ENCODE assay signal across 9 mouse cellular contexts in the genomic region with DNA sequence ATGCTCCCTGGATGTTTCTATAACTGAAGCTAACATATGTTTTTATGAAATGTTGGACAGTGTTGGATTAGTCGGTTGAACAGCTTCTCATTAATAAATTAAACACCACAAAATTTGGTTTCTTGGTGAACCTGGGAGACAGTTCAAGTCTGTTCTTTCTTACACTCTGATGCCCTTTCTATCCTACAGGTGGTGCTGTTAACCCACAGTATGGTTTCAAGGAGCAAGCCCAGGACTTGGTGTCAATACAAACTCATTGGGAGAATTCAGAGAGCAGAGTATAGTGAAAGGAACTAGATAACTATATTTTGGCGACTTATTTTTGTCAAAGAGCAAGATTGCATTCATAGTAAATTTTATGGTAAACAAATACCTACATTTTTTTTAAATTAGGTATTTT.
A peak's percentile ranks its signal among the peaks of the same experiment; 100 is the strongest.
DNase-seq lines count a peak whose midpoint lies in the region; ATAC-seq and TF ChIP-seq lines count a peak whose summit lies in the region.
"Had no signal": no experiment of that assay in that cellular context is flagged by ENCODE, and none has a peak within 500 bp of the region (broad histone marks: within the 10 kb centered on the region; RNA-seq: fewer than 3 reads in every experiment).

No protein-coding gene starts in this region.

- 13% methylated on average over 2 of the region's 2 CpGs for WGBS in heart, postnatal 0 days
- 22% methylated on average over 2 of the region's 2 CpGs for WGBS in intestine, postnatal 0 days

- TF ChIP-seq EP300 in heart, postnatal 0 days (IDR thresholded peaks at IDR 0.05; ENCODE audit: low read depth), result no peak

- no peak overlapping the region for H3K4me3 ChIP-seq in heart, postnatal 0 days (ENCODE audit: low read depth, low read length)
- no peak overlapping the region for H3K4me3 ChIP-seq in intestine, postnatal 0 days (ENCODE audit: low read depth, low read length)
- H3K4me3 ChIP-seq: neural tube, embryonic 13.5 days had no signal

- no peak overlapping the region for H3K9ac ChIP-seq in heart, postnatal 0 days (replicated peaks; ENCODE audit: low read depth, low read length)
- H3K9ac ChIP-seq in intestine, postnatal 0 days (ENCODE audit: low read depth, low read length), result no peak overlapping the region
- H3K9ac ChIP-seq: neural tube, embryonic 13.5 days had no signal

- no peak overlapping the region for H3K27ac ChIP-seq in heart, postnatal 0 days (ENCODE audit: low read depth)
- no peak overlapping the region for H3K27ac ChIP-seq in intestine, postnatal 0 days (ENCODE audit: low read depth, low read length)
- H3K27ac ChIP-seq: neural tube, embryonic 13.5 days had no signal

- TF ChIP-seq CTCF in heart, postnatal 0 days (IDR thresholded peaks at IDR 0.05; ENCODE audit: low read depth), result peak; percentile 69
- peak; percentile 77 for TF ChIP-seq CTCF in intestine, postnatal 0 days (IDR thresholded peaks at IDR 0.05; ENCODE audit: low read depth)

- no peaks in the 10 kb centered on the region for H3K36me3 ChIP-seq in heart, postnatal 0 days (replicated peaks; ENCODE audit: control insufficient read depth, insufficient read depth, low read length)
- H3K36me3 ChIP-seq in intestine, postnatal 0 days (ENCODE audit: control insufficient read depth, insufficient read depth), result no peaks in the 10 kb centered on the region
- H3K36me3 ChIP-seq: neural tube, embryonic 13.5 days had no signal

- ATAC-seq in heart, postnatal 0 days (ENCODE audit: insufficient read depth, low read depth), result no peak
- no peak for ATAC-seq in intestine, postnatal 0 days
- no peak for ATAC-seq in cerebellum, adult (ENCODE audit: insufficient number of reproducible peaks, low FRiP score, low TSS enrichment)

- peak; percentile 28 for DNase-seq in heart, postnatal 0 days (ENCODE audit: low spot score)
- no peak for DNase-seq in heart, adult 9 months (ENCODE audit: low spot score in 2 of 2)
- peak; percentile 6 for DNase-seq in 3T3-L1 (ENCODE audit: low read depth, low spot score)
- DNase-seq in brain, embryonic 18.5 days (ENCODE audit: low read depth, low spot score), result peak; percentile 26
- DNase-seq in urinary bladder, postnatal 25 days (ENCODE audit: low spot score), result no peak
- no peak for DNase-seq in ovary, postnatal 10 days (ENCODE audit: low spot score)

- no peaks in the 10 kb centered on the region for H3K9me3 ChIP-seq in heart, postnatal 0 days (replicated peaks; ENCODE audit: control insufficient read depth, low read length)
- no peaks in the 10 kb centered on the region for H3K9me3 ChIP-seq in intestine, postnatal 0 days (ENCODE audit: control insufficient read depth)
- H3K9me3 ChIP-seq: neural tube, embryonic 13.5 days had no signal

- H3K27me3 ChIP-seq in heart, postnatal 0 days (ENCODE audit: control insufficient read depth, insufficient read depth, low read length), result no peaks in the 10 kb centered on the region
- H3K27me3 ChIP-seq in intestine, postnatal 0 days (replicated peaks; ENCODE audit: control insufficient read depth, insufficient read depth, low read length), result no peaks in the 10 kb centered on the region
- H3K27me3 ChIP-seq: neural tube, embryonic 13.5 days had no signal

- no peaks in the 10 kb centered on the region for H3K4me1 ChIP-seq in heart, postnatal 0 days (ENCODE audit: control insufficient read depth, insufficient read depth)
- H3K4me1 ChIP-seq in intestine, postnatal 0 days (replicated peaks; ENCODE audit: control insufficient read depth, insufficient read depth, low read length), result no peaks in the 10 kb centered on the region
- H3K4me1 ChIP-seq: neural tube, embryonic 13.5 days had no signal

- no peak overlapping the region for H3K4me2 ChIP-seq in heart, postnatal 0 days (ENCODE audit: low read depth, low read length)
- H3K4me2 ChIP-seq in intestine, postnatal 0 days (replicated peaks; ENCODE audit: low read depth), result no peak overlapping the region
- H3K4me2 ChIP-seq: neural tube, embryonic 13.5 days had no signal

Comparison
In these comparisons a context has a peak if more than half of its experiments do, and no peak if none do; other contexts are left out.
1. DNase-seq: peak in heart, postnatal 0 days (single experiment), 3T3-L1 (single experiment) and brain, embryonic 18.5 days (single experiment); none in heart, adult 9 months (0 of 2), urinary bladder, postnatal 25 days (single experiment) and ovary, postnatal 10 days (single experiment).